Comparison of ENCODE assay signal across 10 mouse cellular contexts in the genomic region with DNA sequence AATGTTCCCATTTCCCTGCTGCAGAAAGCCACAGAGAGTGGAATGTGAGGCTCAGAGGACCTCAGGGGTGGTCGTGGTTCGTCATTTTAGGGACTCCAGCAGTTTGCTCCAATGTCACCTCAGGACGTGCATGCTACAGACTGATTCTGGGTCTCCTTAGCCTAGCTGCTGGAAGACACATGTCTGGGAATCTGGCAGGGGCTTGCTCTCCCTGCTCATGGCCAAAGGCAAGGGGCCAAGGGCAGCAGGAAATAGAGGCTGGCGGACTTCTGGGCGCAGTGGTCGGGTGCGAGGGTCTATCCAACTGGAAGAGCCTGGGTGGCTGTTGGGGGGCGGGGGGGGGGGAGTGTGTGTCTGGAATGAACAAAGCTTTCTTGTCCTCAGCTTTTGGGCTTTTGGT. TPM values are rescaled to one million over a fixed set of nuclear protein-coding genes. Genes with fewer than 3 reads are reported as not detected.
"Had no signal": no experiment of that assay in that cellular context is flagged by ENCODE, and none has a peak within 500 bp of the region (broad histone marks: within the 10 kb centered on the region; RNA-seq: fewer than 3 reads in every experiment).

No protein-coding gene starts in this region.

RNA-seq across cellular contexts. Expression of a gene that starts 6.1 kb away (rescaled TPM):
- total RNA-seq: neutrophil, adult 5-6 weeks had no signal
- polyA plus RNA-seq: neural tube, embryonic 13.5 days; neural tube, embryonic 14.5 days; neural tube, embryonic 15.5 days; small intestine, adult 2 months; stomach, embryonic 16.5 days; thymus, adult 2 months; thymus, postnatal 0 days had no signal

RNA-seq across cellular contexts. Expression of a gene that starts 29.1 kb away (rescaled TPM):
- total RNA-seq: neutrophil, adult 5-6 weeks had no signal
- polyA plus RNA-seq: neural tube, embryonic 13.5 days; neural tube, embryonic 14.5 days; neural tube, embryonic 15.5 days; small intestine, adult 2 months; spleen, adult 2 months; stomach, embryonic 16.5 days; thymus, adult 2 months; thymus, postnatal 0 days; urinary bladder, adult 2 months had no signal
